Mouse (Mus musculus): ENCODE measurements at regions not wholly inside any gene's neighbourhood (a gene's known extent, or its start where the extent isn't known, plus 50 kb on each side); places are given as distances from the start of the nearest gene placed in this dataset.

DNA sequence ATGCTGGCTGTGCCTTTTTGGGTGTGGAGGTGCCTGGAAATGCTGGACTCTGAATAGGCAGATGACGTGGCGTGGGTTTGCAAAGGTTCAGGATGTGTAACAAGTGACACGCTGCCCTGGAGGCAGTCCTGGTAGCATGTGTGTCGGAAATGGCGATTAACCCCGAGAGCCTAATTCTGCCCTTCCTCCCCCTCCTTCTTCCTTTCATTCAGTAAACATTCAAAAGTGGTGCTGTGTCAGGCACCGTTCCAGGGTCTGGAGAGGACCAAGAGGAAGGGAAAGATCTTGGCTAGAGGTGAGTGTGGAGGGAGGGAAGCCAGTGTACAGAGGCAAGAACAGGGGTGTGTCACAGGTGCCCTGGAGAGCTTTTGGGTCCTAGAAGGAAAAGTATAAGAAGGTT is 151.5 kb upstream of the Gm3448 start:
- Histone ChIP-seq H3K27ac (replicated peaks; ENCODE audit: low read depth, low read length) (peak overlapping the region; percentile 45), H3K4me3 (ENCODE audit: insufficient read depth, low read depth, low read length) (no peak overlapping the region)

DNA sequence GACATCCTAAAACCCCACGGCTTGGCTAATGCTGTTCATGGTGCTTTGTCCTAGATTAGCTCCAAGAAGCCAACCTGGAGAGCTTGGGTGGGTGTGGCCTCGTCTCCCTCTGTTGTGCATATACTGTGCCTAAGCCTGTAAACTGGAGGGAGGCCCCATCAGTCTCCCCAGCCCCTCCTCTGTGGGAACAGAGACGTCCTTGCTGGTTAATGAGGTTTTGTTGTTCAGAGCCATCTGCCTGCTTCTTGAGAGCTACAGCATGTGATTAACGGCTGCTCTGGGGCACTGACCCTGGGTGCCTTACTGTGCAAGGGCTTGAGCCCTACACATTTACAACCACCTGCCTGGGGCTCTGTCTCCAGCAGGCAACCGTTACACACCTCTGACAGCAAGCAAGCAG is 143.9 kb upstream of the Gm3448 start:
- no peak overlapping the region for H3K4me3 ChIP-seq (ENCODE audit: insufficient read depth, low read depth, low read length)
- no peaks in the 10 kb centered on the region for H3K4me1 ChIP-seq (ENCODE audit: control insufficient read depth, insufficient read depth, insufficient read length, low read length)

More for the DNA sequence above, 151.5 kb upstream of the Gm3448 start:
- peaks cover 15% of the 10 kb centered on the region for H3K4me1 ChIP-seq (ENCODE audit: control insufficient read depth, insufficient read depth, insufficient read length, low read length)

DNA sequence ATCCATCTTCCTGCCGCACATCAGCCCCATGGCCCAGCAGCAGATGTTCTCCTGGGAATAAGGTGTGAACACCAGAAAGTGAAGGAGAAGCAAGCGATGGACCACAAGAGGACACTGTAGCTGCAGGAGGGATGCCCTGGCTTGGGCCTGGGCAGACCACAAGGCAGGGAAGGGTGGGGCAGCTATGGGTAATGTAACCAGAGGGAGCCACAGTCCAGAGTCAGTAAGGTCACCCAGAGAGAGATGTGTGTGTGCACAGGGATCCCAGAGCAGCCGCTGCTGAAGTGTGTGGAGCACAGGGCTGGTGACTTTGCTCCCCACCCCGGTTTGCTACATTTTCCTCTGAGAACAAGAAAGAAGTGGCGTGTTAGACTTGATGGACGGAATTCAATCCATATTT is 142.5 kb upstream of the Gm3448 start:
- H3K4me3 ChIP-seq (ENCODE audit: insufficient read depth, low read depth, low read length): no peak overlapping the region
- no peak overlapping the region for H3K27ac ChIP-seq (replicated peaks; ENCODE audit: low read depth, low read length)
- no peaks in the 10 kb centered on the region for H3K4me1 ChIP-seq (ENCODE audit: control insufficient read depth, insufficient read depth, insufficient read length, low read length)

More for the DNA sequence above, 143.9 kb upstream of the Gm3448 start:
- H3K27ac ChIP-seq (replicated peaks; ENCODE audit: low read depth, low read length): no peak overlapping the region

DNA sequence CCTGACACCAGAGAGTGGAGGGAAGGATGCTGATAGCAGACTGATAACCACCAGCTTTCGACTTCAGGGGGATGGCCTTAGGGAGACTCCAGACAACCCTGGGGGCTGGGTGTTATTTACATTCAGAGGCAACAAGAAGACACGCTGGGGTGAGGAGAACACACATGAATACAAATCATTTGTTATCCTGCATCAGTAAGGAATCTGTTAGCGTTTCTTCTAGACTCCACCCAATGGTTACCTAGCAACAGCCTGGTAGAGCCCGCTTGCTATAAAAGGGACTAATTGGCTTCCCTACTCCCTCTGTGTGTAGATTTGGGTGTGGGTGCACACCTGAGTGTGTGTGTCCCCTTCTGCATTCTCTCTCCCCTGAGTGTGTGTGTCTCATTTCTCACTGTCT is 140.8 kb upstream of the Gm3448 start:
- H3K4me3 ChIP-seq (ENCODE audit: insufficient read depth, low read depth, low read length): no peak overlapping the region
- no peak overlapping the region for H3K27ac ChIP-seq (replicated peaks; ENCODE audit: low read depth, low read length)
- no peaks in the 10 kb centered on the region for H3K4me1 ChIP-seq (ENCODE audit: control insufficient read depth, insufficient read depth, insufficient read length, low read length)

DNA sequence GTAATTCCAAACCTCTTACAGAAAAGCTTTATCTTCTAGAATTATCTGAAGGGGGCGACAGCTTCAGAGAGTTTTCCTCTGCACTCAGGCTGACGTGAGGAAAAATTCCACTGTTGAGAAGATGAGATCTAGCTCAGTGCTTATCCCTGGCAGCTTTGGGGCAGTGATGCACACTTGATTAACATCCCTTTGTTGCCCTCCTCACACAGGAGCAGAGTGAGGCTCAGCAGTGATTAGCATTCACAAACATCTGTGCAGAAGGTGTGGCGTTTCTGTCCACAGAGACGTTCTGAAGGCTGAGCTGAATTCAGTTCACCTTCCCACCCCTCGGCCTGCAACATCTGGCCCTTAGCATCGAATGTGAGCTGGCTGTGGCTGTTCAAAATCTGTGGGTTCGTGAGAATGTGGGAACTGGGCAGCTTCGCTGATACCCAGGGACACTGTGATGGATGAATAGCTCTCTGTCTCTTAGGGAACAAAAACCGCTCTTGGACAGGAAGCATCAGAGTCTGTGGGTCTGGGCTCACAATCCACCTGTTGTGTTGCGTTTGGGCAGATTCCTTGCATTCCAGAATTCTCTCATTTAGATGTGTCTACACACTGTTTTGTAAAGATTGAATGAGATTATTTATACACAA is 139.0 kb upstream of the Gm3448 start:
- H3K4me3 ChIP-seq (ENCODE audit: insufficient read depth, low read depth, low read length): no peak overlapping the region
- H3K4me1 ChIP-seq (ENCODE audit: control insufficient read depth, insufficient read depth, insufficient read length, low read length): no peaks in the 10 kb centered on the region
- no peak overlapping the region for H3K27ac ChIP-seq (replicated peaks; ENCODE audit: low read depth, low read length)

DNA sequence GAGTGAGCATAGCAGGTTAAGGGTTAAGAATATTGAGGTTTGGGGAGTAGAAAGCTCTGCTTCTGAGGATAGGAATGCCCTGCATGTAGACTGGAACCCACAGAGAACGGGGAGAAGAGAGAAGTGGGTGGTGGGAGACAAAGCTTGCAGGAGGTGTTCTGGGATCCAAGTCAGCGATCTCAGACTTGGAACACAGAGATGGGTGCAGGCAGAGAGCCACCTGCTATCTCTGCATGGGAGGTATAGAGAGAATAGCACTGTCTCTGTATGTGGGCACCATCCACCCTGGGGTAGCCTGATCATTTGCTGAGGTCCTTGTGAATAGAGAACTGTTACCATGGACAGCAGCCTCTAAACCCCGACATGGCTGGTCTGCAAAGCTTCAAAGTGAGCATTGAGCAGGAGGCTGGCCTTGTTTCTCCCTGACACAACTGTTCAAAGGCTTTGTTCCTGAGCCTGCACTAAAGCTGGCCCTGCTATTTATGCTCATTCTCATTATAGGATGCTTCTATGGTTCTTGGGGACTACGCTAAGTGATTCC is 138.1 kb upstream of the Gm3448 start:
- H3K4me3 ChIP-seq (ENCODE audit: insufficient read depth, low read depth, low read length): no peak overlapping the region
- no peak overlapping the region for H3K27ac ChIP-seq (replicated peaks; ENCODE audit: low read depth, low read length)
- no peaks in the 10 kb centered on the region for H3K4me1 ChIP-seq (ENCODE audit: control insufficient read depth, insufficient read depth, insufficient read length, low read length)

DNA sequence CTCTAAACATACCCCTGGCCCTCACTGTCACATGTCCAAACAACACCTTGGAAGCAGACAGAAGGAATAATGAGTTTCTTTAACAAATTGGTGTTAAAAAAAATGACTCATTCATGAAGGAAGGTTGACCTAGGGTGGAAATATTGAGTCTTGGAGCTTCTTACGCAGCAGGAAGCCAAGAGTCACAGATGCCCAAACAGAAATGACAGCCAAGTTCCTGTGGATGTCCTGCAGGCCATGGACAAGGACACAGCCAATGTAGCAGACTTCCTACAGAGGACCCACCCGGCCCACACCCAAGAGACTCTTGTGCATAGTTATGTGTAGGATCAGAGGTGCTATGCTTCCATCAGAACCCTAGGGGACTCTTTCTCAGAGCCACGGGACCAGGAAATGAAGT is 136.1 kb upstream of the Gm3448 start:
- no peaks in the 10 kb centered on the region for H3K4me1 ChIP-seq (ENCODE audit: control insufficient read depth, insufficient read depth, insufficient read length, low read length)
- no peak overlapping the region for H3K4me3 ChIP-seq (ENCODE audit: insufficient read depth, low read depth, low read length)
- no peak overlapping the region for H3K27ac ChIP-seq (replicated peaks; ENCODE audit: low read depth, low read length)

DNA sequence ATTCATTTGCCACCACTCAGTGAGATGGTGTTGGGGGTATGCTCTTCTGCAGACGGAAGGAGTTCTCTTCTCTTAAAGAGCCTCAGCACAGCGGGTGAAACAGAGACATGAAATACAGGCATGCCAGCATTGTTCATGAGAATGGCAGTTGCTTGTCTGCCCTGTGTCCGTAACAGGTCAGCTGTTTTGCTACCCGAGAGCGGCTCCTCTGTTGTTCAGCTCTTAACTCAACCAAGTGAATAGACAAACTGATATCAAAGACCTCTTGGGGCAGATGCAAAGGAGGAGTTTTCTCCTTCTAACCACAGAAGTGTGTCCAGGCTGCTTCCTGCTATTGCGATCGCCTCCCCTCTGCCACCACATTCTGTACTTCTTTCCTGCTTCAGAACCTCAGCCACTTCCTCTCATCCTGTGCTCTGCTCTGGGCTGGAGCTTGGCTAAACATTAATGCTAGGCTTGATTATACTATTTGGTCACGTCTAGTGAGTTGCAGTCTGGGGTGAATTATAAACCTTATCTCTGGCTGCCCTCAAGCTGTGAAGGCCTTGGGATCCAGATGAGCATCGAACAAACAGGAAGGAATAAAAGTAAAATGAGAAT is 133.1 kb upstream of the Gm3448 start:
- Histone ChIP-seq H3K4me3 (ENCODE audit: insufficient read depth, low read depth, low read length) (no peak overlapping the region), H3K4me1 (ENCODE audit: control insufficient read depth, insufficient read depth, insufficient read length, low read length) (no peaks in the 10 kb centered on the region), H3K27ac (replicated peaks; ENCODE audit: low read depth, low read length) (no peak overlapping the region)

DNA sequence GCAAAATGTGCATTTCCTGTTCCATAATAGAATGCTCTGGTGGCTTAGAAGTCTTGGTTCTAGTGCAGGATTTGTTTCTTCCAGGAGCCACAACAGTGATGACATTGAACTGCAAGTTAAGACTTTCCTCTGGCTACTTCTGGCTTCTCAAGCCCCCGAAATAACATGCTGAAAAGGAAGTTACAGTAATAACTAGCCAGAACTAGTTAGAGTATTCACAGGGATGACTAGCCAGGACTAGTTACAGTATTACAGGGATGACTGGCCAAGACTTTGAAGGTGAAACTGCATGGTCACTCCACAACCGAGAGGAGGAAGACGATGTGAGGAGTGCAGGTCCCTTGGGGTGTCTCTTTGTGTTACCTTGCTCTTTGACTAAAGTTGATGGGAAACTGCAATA is 126.6 kb upstream of the Gm3448 start:
- Histone ChIP-seq H3K27ac (replicated peaks; ENCODE audit: low read depth, low read length) (no peak overlapping the region), H3K4me1 (ENCODE audit: control insufficient read depth, insufficient read depth, insufficient read length, low read length) (no peaks in the 10 kb centered on the region), H3K4me3 (ENCODE audit: insufficient read depth, low read depth, low read length) (no peak overlapping the region)

DNA sequence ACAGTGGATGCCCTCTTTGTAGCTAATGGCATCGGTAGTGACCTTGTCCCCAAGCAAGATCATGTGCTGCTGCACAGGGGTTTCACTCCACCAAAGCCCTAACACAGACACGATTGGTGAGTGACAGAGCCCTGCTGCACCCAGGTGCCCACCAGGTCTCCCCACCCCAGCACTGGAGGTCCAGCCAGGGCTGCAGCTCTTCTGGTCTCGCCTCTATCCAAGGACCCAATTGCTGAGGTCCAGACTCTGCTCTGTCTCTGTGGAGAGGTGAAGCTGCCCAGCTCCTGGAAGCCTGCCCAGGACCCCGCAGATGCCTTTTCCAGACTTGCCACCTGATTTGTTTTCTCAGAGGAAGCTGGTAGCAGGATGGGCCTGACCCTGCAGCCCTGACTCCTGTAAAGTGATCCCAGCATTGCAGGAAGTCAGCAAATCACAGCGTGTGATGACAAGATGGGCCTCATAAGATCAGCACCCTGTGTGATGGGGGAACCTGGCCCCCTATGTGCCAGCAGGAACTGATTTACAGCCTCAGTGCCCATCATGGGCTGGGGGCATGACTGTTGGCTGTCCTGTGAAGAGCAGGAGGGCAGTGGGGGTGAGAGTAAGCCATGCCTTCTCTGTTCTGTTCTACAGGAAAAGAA is 116.5 kb upstream of the Gm3448 start:
- H3K27ac ChIP-seq (replicated peaks; ENCODE audit: low read depth, low read length): no peak overlapping the region
- H3K4me3 ChIP-seq (ENCODE audit: insufficient read depth, low read depth, low read length): no peak overlapping the region
- peaks cover 5% of the 10 kb centered on the region; the same call in 1 of the 2 replicates for H3K4me1 ChIP-seq (ENCODE audit: control insufficient read depth, insufficient read depth, insufficient read length, low read length)

DNA sequence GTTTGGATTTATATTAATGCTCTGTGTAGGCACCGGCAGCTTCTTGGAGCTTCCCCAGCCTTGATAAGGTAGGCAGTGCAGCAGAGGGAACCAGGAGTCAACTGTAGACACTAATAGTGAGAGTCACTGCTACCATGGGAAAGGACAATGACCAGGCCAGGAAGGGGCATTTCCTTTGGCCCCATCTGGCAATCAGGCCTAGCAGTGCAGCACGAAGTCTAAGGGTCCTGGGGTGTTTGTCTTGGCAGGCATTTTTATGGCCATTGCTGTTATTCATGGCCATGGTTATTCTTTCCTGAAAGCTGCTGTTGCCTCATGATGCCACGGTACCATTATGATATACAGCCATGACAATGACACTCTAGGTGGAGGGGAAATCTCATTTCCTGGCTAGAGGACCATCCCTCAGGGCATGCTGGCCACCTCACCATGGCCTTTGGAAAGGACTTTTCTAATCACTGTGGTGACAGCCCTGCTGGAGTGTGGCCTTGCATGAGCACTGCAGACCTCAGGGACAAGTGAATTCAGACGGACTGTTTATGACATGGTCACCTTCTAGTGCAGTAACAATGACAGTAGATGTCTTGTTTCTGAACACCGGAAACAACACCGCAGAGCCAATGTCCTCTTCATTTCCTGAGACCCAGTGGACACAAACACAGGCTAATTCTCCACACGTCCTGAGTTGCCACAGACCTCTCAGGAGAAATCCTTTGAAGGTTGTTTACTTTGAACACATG is 111.8 kb upstream of the Gm3448 start:
- H3K4me3 ChIP-seq (ENCODE audit: insufficient read depth, low read depth, low read length): no peak overlapping the region
- H3K27ac ChIP-seq (replicated peaks; ENCODE audit: low read depth, low read length): no peak overlapping the region
- peaks cover 5% of the 10 kb centered on the region; the same call in 1 of the 2 replicates for H3K4me1 ChIP-seq (ENCODE audit: control insufficient read depth, insufficient read depth, insufficient read length, low read length)

DNA sequence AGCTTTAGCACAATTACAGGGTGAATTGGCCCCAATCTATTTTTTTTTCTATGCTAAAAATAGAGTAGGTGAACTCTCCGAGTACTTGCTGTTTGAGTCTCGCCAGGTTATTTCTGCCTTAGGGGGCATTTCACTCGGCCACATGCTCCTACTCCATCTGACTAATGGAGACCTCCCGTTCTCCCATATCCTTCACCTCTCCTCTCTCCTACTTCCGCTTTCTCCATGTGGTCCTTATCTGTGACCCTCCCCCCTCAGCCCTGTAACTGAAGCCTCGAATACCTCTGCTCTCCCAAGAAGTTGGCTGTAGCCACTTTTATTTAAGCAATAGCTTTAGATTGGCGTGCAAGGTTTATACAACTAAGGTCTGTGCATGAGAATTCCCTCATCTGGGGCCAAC is 111.1 kb upstream of the Gm3448 start:
- H3K4me1 ChIP-seq (ENCODE audit: control insufficient read depth, insufficient read depth, insufficient read length, low read length): peaks cover 5% of the 10 kb centered on the region; the same call in 1 of the 2 replicates
- H3K27ac ChIP-seq (replicated peaks; ENCODE audit: low read depth, low read length): no peak overlapping the region
- no peak overlapping the region for H3K4me3 ChIP-seq (ENCODE audit: insufficient read depth, low read depth, low read length)

DNA sequence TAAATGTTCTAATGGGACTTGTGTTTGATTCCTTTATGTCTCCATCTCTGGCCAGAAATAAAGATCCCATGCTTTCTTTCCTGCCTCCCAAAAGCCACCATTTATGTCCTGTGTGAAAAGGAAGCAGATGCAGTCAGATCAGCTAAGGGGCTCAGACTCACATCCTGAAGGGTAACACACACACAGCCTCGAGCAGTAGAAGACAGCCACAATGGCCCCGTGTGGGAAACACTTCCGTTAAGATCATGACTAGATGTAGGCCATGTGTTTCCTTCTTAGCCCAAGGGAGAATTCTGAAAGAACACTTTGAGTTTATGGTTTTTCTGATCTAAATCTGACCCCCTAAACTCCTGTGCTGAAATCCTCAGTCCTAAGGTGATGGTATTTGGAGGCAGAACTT is 110.4 kb upstream of the Gm3448 start:
- Histone ChIP-seq H3K27ac (replicated peaks; ENCODE audit: low read depth, low read length) (no peak overlapping the region), H3K4me1 (ENCODE audit: control insufficient read depth, insufficient read depth, insufficient read length, low read length) (peaks cover 5% of the 10 kb centered on the region; the same call in 1 of the 2 replicates), H3K4me3 (ENCODE audit: insufficient read depth, low read depth, low read length) (no peak overlapping the region)

DNA sequence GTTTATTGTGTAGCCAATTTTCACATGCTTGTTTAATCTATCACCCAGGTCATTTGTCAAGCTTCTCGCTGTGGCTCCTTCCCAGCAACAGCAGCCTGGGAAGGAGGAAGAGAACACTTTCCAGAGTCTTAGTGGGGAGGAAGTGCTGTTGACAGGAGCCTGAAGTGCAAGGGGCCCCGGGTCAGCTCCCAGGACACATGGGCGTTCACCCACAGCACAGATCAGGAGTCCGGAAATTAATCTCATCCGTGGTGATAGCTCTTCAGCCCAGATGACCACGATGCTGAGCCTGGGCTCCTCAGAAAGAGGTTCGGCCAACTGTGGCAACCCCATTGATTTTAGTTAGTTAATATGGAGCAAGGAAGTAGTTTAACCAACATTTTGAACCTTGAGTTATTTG is 105.3 kb upstream of the Gm3448 start:
- Histone ChIP-seq H3K4me3 (ENCODE audit: insufficient read depth, low read depth, low read length) (no peak overlapping the region), H3K4me1 (ENCODE audit: control insufficient read depth, insufficient read depth, insufficient read length, low read length) (no peaks in the 10 kb centered on the region), H3K27ac (replicated peaks; ENCODE audit: low read depth, low read length) (no peak overlapping the region)

Data from brown adipose tissue, adult 24 weeks (tissue).